Mouse (Mus musculus) gastrocnemius, adult 8-10 months (tissue): ENCODE results near the gene Cldn6. TPM values are rescaled to one million over a fixed set of nuclear protein-coding genes. Genes with fewer than 3 reads are reported as not detected.

ENCODE experiments used
- DNase-seq, 2 experiments: peaks; one replicate each; pipeline ENCODE4 v3.0.0; 2022; ENCODE audit warnings: low spot score in 2 of 2
- total RNA-seq, 4 experiments: library from RNA; stranded (reverse); gene quantifications; 2 replicates each; pipeline ENCODE4 v1.2.4; 2022

The Cldn6 gene
- total RNA-seq, 4 experiments from 2014 or later, result not detected

GRCm38 (mm10) chr17:23674271-23674952 lies 4.6 kb upstream of the Cldn6 start:
- no peak for DNase-seq

DNA sequence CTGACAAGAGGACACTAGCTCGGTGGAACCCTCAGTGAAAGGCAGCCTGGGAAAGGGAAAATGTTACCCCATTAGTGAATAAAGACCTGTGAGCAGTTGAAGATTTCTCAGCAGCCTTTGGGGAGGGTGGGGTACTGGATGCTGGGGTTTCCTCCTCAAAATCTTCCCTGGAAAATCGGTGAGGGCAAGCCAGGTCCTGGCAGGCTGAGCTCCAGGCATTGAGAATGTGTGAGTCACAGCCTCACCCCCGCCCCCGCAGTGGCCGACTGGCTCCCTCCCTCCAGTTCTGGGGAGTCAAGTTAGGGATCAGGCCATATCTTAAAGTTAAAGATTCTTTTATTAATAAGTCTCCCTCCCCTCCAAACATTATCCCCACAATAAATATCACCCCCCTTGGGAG lies 3.9 kb upstream of the Cldn6 start:
- peak; percentile 50 to 59 for DNase-seq

DNA sequence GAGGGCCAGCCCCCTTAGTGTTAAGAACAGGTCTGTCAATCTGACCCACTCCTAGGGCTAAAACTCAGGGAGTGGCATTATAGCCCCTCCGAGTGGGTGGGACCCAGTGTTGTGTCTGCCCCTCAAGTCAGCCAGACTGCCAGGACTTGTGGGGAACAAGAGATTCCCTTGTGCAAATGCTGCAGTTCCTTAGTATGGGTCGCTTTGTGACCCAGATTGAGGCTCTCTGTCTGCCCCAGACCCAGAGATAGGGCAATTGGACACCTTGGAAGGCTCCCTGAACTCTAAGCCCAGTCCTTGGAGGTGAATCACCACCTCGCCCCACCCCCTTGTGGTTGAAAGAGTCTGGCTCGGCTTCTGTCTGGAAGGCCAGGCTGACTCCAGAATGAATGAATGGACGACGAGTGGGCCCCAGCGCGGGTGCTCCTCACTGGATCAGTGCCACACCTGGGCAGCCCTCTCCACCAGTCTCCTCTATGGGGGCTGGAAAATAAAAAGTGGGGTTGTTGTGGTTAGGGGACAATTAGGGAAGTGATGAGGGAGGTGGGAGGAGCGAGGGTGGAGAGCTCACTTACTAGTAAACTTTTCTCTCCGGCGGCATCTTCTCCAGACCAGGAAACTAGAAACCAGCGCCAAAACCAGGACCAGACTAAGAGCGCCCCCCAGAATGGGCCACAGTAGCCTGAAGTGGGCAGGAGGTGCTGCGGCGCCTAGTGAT lies 3.3 kb upstream of the Cldn6 start:
- DNase-seq, result peak; percentile 53 to 57

GRCm38 (mm10) chr17:23676473-23677031 lies 2.5 kb upstream of the Cldn6 start:
- DNase-seq, result no peak

- DNase-seq, result peak; percentile 81 to 83
These were observed 1.8 kb upstream of the Cldn6 start, which contains the start of gene Tnfrsf12a for GRCm38 (mm10) chr17:23677236-23677679. Gene Tnfrsf12a (minus strand): TSS chr17:23677468.

DNA sequence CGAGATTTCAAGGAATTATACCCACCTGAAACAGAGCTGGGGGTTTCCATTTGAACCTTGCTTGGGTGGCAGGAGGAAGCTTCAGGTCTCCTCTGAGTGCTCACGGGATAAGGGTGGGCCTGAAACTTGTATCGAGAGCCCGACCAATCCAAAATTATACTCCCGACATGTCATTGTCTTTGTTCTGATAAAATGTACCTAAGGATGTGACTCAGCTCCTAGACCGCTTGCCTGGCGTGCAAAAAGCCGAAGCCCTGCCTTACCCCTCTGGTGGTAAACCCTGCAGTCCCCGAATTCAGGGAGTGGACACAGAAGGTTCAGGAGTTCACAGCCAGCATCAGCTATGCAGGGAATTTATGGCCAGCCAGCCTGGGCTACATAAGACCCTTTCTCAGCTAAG lies 1.3 kb downstream of the Cldn6 start:
- no peak for DNase-seq

DNA sequence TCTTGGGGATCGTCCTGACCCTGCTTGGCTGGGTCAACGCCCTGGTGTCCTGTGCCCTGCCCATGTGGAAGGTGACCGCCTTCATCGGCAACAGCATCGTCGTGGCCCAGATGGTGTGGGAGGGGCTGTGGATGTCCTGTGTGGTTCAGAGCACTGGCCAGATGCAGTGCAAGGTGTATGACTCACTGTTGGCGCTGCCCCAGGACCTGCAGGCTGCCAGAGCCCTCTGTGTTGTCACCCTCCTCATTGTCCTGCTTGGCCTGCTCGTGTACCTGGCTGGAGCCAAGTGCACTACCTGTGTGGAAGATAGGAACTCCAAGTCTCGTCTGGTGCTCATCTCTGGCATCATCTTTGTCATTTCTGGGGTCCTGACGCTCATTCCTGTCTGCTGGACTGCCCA lies 2.0 kb downstream of the Cldn6 start:
- no peak for DNase-seq

GRCm38 (mm10) chr17:23682092-23682491 lies 3.0 kb downstream of the Cldn6 start:
- no peak for DNase-seq

GRCm38 (mm10) chr17:23682530-23682929 lies 3.5 kb downstream of the Cldn6 start:
- DNase-seq, result no peak

DNA sequence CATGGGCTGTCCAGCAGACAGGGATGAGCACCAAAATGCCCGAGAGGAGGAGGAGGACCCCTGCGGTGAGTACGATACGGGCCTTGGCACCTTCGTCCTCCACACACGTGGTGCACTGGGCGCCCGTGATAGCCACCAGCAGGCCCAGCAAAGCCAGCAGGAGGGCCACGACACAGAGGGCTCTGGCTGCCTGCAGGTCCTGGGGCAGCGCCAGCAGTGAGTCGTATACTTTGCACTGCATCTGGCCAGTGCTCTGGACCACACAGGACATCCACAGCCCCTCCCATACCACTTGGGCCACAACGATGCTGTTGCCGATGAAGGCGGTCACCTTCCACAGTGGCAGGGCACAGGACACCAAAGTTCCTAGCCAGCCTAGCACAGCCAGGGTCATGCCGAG lies 4.2 kb downstream of the Cldn6 start:
- no peak for DNase-seq

DNA sequence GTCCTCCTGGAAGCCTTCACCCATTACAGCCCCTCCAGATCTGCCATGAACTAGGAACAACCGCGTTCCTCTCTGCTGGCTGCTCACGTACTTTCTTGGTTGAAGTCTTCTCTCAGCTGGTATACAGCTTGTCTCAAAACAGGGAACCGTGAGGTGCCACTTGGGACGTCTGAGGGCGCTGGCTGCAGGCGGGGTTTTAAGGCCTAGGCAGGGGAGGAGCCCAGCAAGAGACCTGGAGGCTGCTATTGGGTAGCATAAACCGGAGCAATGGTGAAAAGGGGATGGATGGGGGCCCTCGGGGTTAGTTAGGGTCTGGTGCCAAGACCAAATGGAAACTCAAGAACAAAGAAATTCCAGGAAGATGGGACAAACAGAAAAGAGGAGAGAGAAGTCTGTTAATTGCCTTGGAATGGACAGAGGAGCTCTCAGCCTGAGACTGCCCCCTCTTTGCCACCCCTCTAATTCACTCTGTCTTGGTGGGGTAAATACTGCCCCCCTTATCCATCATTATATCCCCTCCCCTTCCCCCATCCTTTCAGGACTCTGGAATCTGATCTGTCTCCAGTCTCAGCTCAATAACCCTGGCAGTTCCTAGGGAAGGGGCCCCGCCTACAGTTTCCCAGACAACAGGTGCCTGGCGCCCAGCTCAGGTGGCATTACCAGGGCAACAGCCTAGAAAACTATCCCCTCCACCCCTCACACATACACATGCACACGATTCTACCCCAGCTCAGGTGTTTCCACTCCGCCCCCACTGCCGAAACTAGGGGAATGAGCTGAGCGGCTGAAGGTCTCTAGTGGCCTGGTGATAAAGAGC lies 5.0 kb downstream of the Cldn6 start, which contains the start of gene Cldn9:
Cldn9 (minus strand) TSS at position 171 of the 817 bp plus-strand sequence.
- no peak for DNase-seq

- no peak for DNase-seq
These were observed 15.4 kb downstream of the Cldn6 start for GRCm38 (mm10) chr17:23694491-23694890.

DNA sequence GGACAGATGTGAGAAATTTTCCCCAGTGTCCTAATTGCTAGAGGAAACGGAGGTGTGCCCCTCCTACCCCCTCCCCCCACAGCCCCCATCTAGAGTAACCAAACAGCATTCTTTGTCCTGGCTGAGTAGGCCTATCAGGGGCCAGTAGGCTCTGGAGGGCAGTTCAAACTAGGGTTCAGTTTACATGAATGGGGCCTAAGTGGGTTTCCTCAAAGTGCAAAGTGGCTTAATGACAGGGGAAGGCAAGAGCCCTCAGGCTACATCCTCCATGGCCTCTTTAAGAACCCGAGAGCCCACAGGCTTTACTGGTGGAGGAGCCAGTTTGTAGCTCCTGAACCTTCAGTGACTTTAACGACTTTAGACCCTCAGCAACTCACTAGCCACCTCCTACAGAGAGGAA lies 16.8 kb downstream of the Cldn6 start:
- no peak for DNase-seq

DNA sequence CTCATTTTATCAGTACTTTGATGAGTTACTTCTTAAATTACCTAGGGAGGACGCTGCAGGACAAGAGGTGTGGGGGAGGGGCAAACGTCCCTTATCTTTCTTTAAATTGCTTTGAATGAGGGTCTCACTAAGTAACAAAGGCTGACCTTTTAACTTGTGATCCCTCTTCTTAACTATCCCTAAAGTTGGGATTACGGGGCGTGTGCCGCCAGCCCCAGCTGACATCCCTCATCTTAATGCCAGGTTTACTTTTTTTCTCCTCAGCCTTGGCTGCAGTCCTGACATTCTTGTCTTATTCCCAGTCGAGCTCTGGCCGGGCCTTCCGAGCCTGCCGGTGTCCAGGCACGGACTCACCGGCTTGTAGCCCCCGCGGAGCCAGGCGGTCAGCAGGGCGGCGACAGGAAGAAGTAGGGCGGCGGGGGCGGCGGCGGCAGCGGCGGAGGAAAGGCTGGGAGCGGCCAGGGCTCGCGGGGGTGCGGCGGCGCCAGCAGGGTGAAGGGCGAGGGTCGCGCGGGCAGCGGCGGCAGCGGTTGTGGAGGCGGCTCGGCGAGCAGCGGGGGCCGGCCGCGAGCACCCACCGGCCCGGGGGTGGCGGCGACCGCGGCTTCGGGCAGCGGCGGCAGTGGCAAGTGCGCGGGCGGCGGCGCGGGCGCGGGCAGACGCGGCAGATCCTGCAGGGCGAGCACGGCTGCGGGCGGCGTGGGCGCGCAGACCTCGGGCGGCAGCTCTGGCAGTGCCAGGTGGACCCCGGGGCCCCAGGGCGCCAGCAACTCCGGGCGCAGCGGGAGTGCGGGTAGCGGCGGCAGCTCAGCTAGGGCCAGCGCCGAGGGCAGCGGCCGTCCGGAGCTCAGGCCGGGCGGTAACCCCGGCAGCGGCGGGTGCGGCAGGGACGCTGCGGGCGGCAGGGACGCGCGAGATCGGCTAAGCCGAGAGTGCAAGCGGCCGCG lies 20.4 kb downstream of the Cldn6 start:
- peak in 1 of 2 experiments; percentile 57 for DNase-seq

GRCm38 (mm10) chr17:23700079-23700478 lies 21.0 kb downstream of the Cldn6 start:
- peak; percentile 82 to 88 for DNase-seq

DNA sequence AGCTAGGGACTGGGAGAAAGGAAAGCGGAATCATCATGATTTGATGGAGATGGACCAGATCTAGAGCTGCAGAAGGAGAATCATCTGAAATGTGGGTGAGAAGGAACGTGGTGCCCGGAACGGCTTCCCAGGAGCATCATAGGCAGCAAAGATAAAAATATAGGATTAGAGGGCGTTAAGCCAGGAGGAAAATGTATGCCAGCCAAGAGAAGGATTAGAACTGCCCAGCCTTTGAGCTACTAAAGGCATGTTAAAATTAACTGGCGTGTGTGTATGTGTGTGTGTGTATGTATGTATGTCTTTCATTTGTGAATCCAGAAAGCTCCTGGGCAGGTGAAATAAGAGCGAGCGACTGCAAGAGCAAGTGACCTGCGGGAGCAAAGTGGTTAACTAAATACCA lies 24.3 kb downstream of the Cldn6 start:
- no peak for DNase-seq

- DNase-seq, result no peak
These were observed 25.7 kb downstream of the Cldn6 start for GRCm38 (mm10) chr17:23704741-23705140.

GRCm38 (mm10) chr17:23705525-23706104 lies 26.6 kb downstream of the Cldn6 start:
- no peak for DNase-seq

GRCm38 (mm10) chr17:23706212-23706611 lies 27.2 kb downstream of the Cldn6 start:
- peak; percentile 40 to 59 for DNase-seq

GRCm38 (mm10) chr17:23717003-23717402 lies 38.0 kb downstream of the Cldn6 start:
- no peak for DNase-seq
